Mouse (Mus musculus): ENCODE measurements at regions not wholly inside any gene's neighbourhood (a gene's known extent, or its start where the extent isn't known, plus 50 kb on each side); places are given as distances from the start of the nearest gene placed in this dataset.

DNA sequence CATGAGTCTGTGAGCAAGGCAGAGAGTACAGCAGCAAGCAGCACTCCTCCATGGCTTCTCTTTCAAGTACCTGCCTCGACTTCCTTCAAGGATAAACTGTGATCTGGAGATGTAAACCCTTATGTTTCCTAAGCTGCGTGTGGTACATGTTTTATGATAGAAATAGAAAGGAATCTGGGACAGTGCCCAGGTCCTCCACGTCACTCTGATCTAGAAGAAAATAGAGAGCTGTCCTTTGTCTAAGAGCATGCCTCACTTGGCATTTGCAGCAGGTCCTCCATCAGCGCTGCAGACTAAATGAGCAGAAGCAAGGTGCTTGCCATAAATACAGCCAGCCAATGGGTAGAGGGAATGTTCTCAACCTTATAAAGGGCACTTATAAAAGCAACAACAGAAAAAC is 156.3 kb upstream of the Zfp618 start:
- H3K27ac ChIP-seq: no peak overlapping the region
- no peak for ATAC-seq (ENCODE audit: insufficient number of reproducible peaks, insufficient read depth, low FRiP score, low TSS enrichment, low read depth)
- no peak overlapping the region for H3K4me2 ChIP-seq
- no peak overlapping the region for H3K4me3 ChIP-seq (replicated peaks)
- no peaks in the 10 kb centered on the region for H3K27me3 ChIP-seq
- H3K9ac ChIP-seq (replicated peaks): no peak overlapping the region
- 87% methylated on average over 4 of the region's 4 CpGs for WGBS
- peaks cover 7% of the 10 kb centered on the region for H3K4me1 ChIP-seq (replicated peaks)
- H3K9me3 ChIP-seq: no peaks in the 10 kb centered on the region
- H3K36me3 ChIP-seq: no peaks in the 10 kb centered on the region

DNA sequence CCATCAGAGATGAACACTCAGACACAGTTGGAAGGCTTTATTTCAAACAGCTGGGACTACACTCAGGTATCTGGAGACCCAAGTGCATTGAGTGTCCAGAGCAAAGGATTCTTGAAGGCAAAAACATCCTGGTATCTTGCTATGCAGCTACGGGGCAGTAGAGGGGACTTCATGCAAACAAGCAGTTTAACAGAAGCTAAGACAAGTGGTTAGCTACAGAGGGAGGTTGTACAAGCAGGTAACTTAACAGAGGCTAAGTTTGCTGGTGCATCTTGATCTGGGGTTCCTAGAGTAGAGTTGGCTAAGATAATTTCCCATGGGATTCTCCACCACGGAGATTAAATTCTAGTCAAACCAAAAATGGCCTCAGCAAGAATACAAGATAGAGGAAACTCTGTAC is 145.5 kb upstream of the Zfp618 start:
- 0 out of 2 replicates have a peak, but pooled peaks cover 8% of the 10 kb centered on the region for H3K4me1 ChIP-seq (replicated peaks)
- no peak overlapping the region for H3K4me2 ChIP-seq
- no peak overlapping the region for H3K9ac ChIP-seq (replicated peaks)
- ATAC-seq (ENCODE audit: insufficient number of reproducible peaks, insufficient read depth, low FRiP score, low TSS enrichment, low read depth): no peak
- H3K27ac ChIP-seq: no peak overlapping the region
- H3K27me3 ChIP-seq: no peaks in the 10 kb centered on the region
- no peaks in the 10 kb centered on the region for H3K9me3 ChIP-seq
- H3K4me3 ChIP-seq (replicated peaks): no peak overlapping the region
- WGBS: 93% methylated on average over 2 of the region's 2 CpGs
- no peaks in the 10 kb centered on the region for H3K36me3 ChIP-seq

- H3K4me1 ChIP-seq (replicated peaks): 0 out of 2 replicates have a peak, but pooled peaks cover 8% of the 10 kb centered on the region
- H3K9me3 ChIP-seq: no peaks in the 10 kb centered on the region
- no peak for ATAC-seq (ENCODE audit: insufficient number of reproducible peaks, insufficient read depth, low FRiP score, low TSS enrichment, low read depth)
- H3K36me3 ChIP-seq: no peaks in the 10 kb centered on the region
- no peak overlapping the region for H3K9ac ChIP-seq (replicated peaks)
- no peaks in the 10 kb centered on the region for H3K27me3 ChIP-seq
- WGBS: 57% methylated on average over 2 of the region's 2 CpGs
- no peak overlapping the region for H3K27ac ChIP-seq
- no peak overlapping the region for H3K4me2 ChIP-seq
- H3K4me3 ChIP-seq (replicated peaks): no peak overlapping the region
Measured at GRCm38 (mm10) chr4:62821288-62821687, 144.1 kb upstream of the Zfp618 start.

DNA sequence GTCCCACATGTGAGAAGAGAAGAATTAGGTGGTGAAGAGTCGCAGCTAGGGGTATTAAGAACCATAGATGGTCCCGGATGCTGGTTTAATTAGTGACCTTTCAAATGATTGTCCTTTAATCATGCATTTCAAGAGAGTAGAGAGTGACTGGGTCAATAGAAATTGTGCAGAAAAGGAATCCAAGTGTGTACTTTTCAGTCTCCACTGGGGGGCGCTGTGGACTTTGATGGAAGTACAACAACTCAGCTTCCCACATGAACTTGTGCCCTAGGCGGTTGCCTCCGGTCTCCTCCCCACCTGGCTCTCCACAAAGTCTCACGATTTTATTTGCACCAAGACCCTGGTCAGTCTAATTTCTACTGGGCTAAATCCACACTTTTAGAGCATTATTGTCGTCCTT is 142.8 kb upstream of the Zfp618 start:
- Histone ChIP-seq H3K36me3 (no peaks in the 10 kb centered on the region), H3K9me3 (no peaks in the 10 kb centered on the region), H3K27ac (no peak overlapping the region), H3K9ac (replicated peaks) (no peak overlapping the region), H3K4me2 (no peak overlapping the region), H3K4me3 (replicated peaks) (no peak overlapping the region), H3K4me1 (replicated peaks) (0 out of 2 replicates have a peak, but pooled peaks cover 8% of the 10 kb centered on the region), H3K27me3 (no peaks in the 10 kb centered on the region)
- no peak for ATAC-seq (ENCODE audit: insufficient number of reproducible peaks, insufficient read depth, low FRiP score, low TSS enrichment, low read depth)
- WGBS: 38% methylated on average over 7 of the region's 7 CpGs

GRCm38 (mm10) chr4:62823082-62823481 is 142.3 kb upstream of the Zfp618 start:
- no peak overlapping the region for H3K4me3 ChIP-seq (replicated peaks)
- H3K27me3 ChIP-seq: no peaks in the 10 kb centered on the region
- no peak overlapping the region for H3K4me2 ChIP-seq
- ATAC-seq (ENCODE audit: insufficient number of reproducible peaks, insufficient read depth, low FRiP score, low TSS enrichment, low read depth): no peak
- no peak overlapping the region for H3K27ac ChIP-seq
- no peaks in the 10 kb centered on the region for H3K9me3 ChIP-seq
- H3K4me1 ChIP-seq (replicated peaks): 0 out of 2 replicates have a peak, but pooled peaks cover 8% of the 10 kb centered on the region
- H3K36me3 ChIP-seq: no peaks in the 10 kb centered on the region
- H3K9ac ChIP-seq (replicated peaks): no peak overlapping the region
- 72% methylated on average over 7 of the region's 7 CpGs for WGBS

GRCm38 (mm10) chr4:62823555-62824250 is 141.7 kb upstream of the Zfp618 start:
- Histone ChIP-seq H3K9ac (replicated peaks) (no peak overlapping the region), H3K27me3 (no peaks in the 10 kb centered on the region), H3K27ac (0 out of 2 replicates have a peak overlapping the region, but pooled peaks have one; percentile 4), H3K9me3 (no peaks in the 10 kb centered on the region), H3K4me3 (replicated peaks) (no peak overlapping the region), H3K4me1 (replicated peaks) (0 out of 2 replicates have a peak, but pooled peaks cover 8% of the 10 kb centered on the region), H3K36me3 (no peaks in the 10 kb centered on the region), H3K4me2 (no peak overlapping the region)
- WGBS: 40% methylated on average over 9 of the region's 9 CpGs
- no peak for ATAC-seq (ENCODE audit: insufficient number of reproducible peaks, insufficient read depth, low FRiP score, low TSS enrichment, low read depth)

GRCm38 (mm10) chr4:62824581-62824980 is 140.8 kb upstream of the Zfp618 start:
- no peaks in the 10 kb centered on the region for H3K27me3 ChIP-seq
- H3K9ac ChIP-seq (replicated peaks): no peak overlapping the region
- H3K36me3 ChIP-seq: no peaks in the 10 kb centered on the region
- no peak overlapping the region for H3K4me3 ChIP-seq (replicated peaks)
- 60% methylated on average over 10 of the region's 10 CpGs for WGBS
- no peak overlapping the region for H3K27ac ChIP-seq
- no peak overlapping the region for H3K4me2 ChIP-seq
- H3K4me1 ChIP-seq (replicated peaks): 0 out of 2 replicates have a peak, but pooled peaks cover 8% of the 10 kb centered on the region
- ATAC-seq (ENCODE audit: insufficient number of reproducible peaks, insufficient read depth, low FRiP score, low TSS enrichment, low read depth): no peak
- no peaks in the 10 kb centered on the region for H3K9me3 ChIP-seq

- Histone ChIP-seq H3K4me1 (replicated peaks) (0 out of 2 replicates have a peak, but pooled peaks cover 8% of the 10 kb centered on the region), H3K9me3 (no peaks in the 10 kb centered on the region), H3K27me3 (no peaks in the 10 kb centered on the region), H3K4me3 (replicated peaks) (no peak overlapping the region), H3K27ac (peak overlapping the region; percentile 31; the same call in 1 of the 2 replicates), H3K4me2 (no peak overlapping the region), H3K36me3 (no peaks in the 10 kb centered on the region), H3K9ac (replicated peaks) (no peak overlapping the region)
- ATAC-seq (ENCODE audit: insufficient number of reproducible peaks, insufficient read depth, low FRiP score, low TSS enrichment, low read depth): no peak
- WGBS: 69% methylated on average over 5 of the region's 5 CpGs
Measured at GRCm38 (mm10) chr4:62825256-62825655, 140.1 kb upstream of the Zfp618 start.

- Histone ChIP-seq H3K9me3 (no peaks in the 10 kb centered on the region), H3K27me3 (no peaks in the 10 kb centered on the region), H3K36me3 (no peaks in the 10 kb centered on the region), H3K27ac (no peak overlapping the region), H3K9ac (replicated peaks) (no peak overlapping the region), H3K4me1 (replicated peaks) (peaks cover 6% of the 10 kb centered on the region; the same call in 1 of the 2 replicates), H3K4me3 (replicated peaks) (no peak overlapping the region), H3K4me2 (no peak overlapping the region)
- ATAC-seq (ENCODE audit: insufficient number of reproducible peaks, insufficient read depth, low FRiP score, low TSS enrichment, low read depth): no peak
- 75% methylated on average over 7 of the region's 7 CpGs for WGBS
Measured at GRCm38 (mm10) chr4:62828963-62829362, 136.4 kb upstream of the Zfp618 start.

GRCm38 (mm10) chr4:62833944-62834343 is 131.4 kb upstream of the Zfp618 start:
- H3K27me3 ChIP-seq: no peaks in the 10 kb centered on the region
- WGBS: 25% methylated on average over 7 of the region's 7 CpGs
- no peak overlapping the region for H3K27ac ChIP-seq
- no peak overlapping the region for H3K4me3 ChIP-seq (replicated peaks)
- H3K4me1 ChIP-seq (replicated peaks): peaks cover 9% of the 10 kb centered on the region; the same call in 1 of the 2 replicates
- H3K9me3 ChIP-seq: no peaks in the 10 kb centered on the region
- H3K4me2 ChIP-seq: peak overlapping the region; percentile 26
- H3K9ac ChIP-seq (replicated peaks): no peak overlapping the region
- H3K36me3 ChIP-seq: no peaks in the 10 kb centered on the region
- no peak for ATAC-seq (ENCODE audit: insufficient number of reproducible peaks, insufficient read depth, low FRiP score, low TSS enrichment, low read depth)

DNA sequence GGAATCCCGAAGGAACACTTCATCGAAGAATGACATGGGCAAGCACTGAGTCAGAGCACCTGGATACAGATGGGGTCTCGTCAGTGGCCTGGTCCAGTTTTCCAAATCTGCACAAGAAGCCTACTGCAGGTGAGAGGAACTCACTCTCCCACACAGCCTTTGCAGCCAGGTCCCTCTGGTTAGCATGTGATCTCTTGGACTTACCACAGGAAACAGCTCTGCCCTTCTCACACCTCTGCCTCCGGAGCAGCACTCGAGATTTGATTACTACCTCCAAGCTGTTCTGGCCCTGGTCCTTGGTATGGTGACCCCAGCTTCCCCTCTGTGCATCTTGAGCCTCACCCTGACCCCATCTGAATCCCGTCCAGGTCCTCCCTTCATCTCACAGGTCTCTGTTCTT is 128.5 kb upstream of the Zfp618 start:
- WGBS: 52% methylated on average over 6 of the region's 6 CpGs
- no peaks in the 10 kb centered on the region for H3K27me3 ChIP-seq

DNA sequence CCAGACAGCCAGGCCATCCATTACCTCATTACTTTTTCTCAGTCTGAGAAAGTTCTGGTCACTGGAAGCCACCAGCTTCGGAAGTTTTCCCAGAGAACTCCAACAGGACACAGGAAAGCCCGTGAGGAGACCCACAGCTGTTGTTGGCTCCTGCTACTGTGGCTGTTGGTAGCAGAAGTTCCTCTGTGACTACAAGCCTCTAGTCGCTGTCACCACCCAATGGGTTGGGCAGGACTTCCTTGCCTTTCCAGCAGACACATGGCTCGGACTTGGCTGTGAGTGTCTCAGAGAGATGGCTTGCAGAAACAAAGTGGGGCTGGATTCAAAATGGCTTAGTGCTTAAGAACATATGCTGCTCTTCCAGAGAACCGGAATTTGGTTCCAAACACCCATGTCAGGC is 114.8 kb upstream of the Zfp618 start:
- Histone ChIP-seq H3K9me3 (no peaks in the 10 kb centered on the region), H3K27me3 (no peaks in the 10 kb centered on the region), H3K4me1 (replicated peaks) (no peaks in the 10 kb centered on the region), H3K27ac (no peak overlapping the region), H3K4me2 (no peak overlapping the region), H3K36me3 (no peaks in the 10 kb centered on the region), H3K4me3 (replicated peaks) (no peak overlapping the region), H3K9ac (replicated peaks) (no peak overlapping the region)
- ATAC-seq (ENCODE audit: insufficient number of reproducible peaks, insufficient read depth, low FRiP score, low TSS enrichment, low read depth): no peak
- 81% methylated on average over 5 of the region's 5 CpGs for WGBS

More for the DNA sequence above, 128.5 kb upstream of the Zfp618 start:
- H3K4me1 ChIP-seq (replicated peaks): peaks cover 9% of the 10 kb centered on the region; the same call in 1 of the 2 replicates
- H3K27ac ChIP-seq: no peak overlapping the region
- no peak for ATAC-seq (ENCODE audit: insufficient number of reproducible peaks, insufficient read depth, low FRiP score, low TSS enrichment, low read depth)
- no peak overlapping the region for H3K9ac ChIP-seq (replicated peaks)
- H3K9me3 ChIP-seq: no peaks in the 10 kb centered on the region
- H3K4me2 ChIP-seq: no peak overlapping the region
- H3K36me3 ChIP-seq: no peaks in the 10 kb centered on the region
- no peak overlapping the region for H3K4me3 ChIP-seq (replicated peaks)

Data from limb, embryonic 12.5 days (tissue).